Mouse (Mus musculus) limb, embryonic 13.5 days (tissue): Measurements from ENCODE around the gene Clip1. TPM values are rescaled to one million over a fixed set of nuclear protein-coding genes. Genes with fewer than 3 reads are reported as not detected.

Source experiments
- ATAC-seq: fragments of 200-750 bp; cut with Nextera tagmentation; 2 replicates; pipeline ENCODE4 v1.8.0; 2017; ENCODE audit warnings: low read depth, moderate number of reproducible peaks, moderate TSS enrichment; ENCODE audit not compliant: low FRiP score
- H3K27ac ChIP-seq: fragments of 300-500 bp; sonication (generic); 2 replicates; pipeline ENCODE4 v1.5.1; 2015; ENCODE audit warnings: inconsistent platforms, mild to moderate bottlenecking, moderate library complexity
- H3K27me3 ChIP-seq: fragments of 300-500 bp; sonication (generic); 2 replicates; pipeline ENCODE4 v1.6.1; 2015; ENCODE audit warnings: mild to moderate bottlenecking, inconsistent platforms
- H3K36me3 ChIP-seq: fragments of 300-500 bp; sonication (generic); 2 replicates; pipeline ENCODE4 v1.6.1; 2015; ENCODE audit warnings: inconsistent platforms, mild to moderate bottlenecking, moderate library complexity
- H3K4me1 ChIP-seq: fragments of 300-500 bp; sonication (generic); 2 replicates; pipeline ENCODE4 v1.6.1; 2015; ENCODE audit warnings: inconsistent platforms
- H3K4me2 ChIP-seq: fragments of 300-500 bp; sonication (generic); replicated peaks from 2 replicates; pipeline ENCODE4 v1.6.1; 2015; ENCODE audit warnings: inconsistent platforms, mild to moderate bottlenecking, moderate library complexity
- H3K4me3 ChIP-seq: fragments of 300-500 bp; sonication (generic); 2 replicates; pipeline ENCODE4 v1.5.1; 2015; ENCODE audit warnings: moderate library complexity, mild to moderate bottlenecking, inconsistent platforms
- H3K9ac ChIP-seq: fragments of 300-500 bp; sonication (generic); 2 replicates; pipeline ENCODE4 v1.6.1; 2015; ENCODE audit warnings: mild to moderate bottlenecking, inconsistent platforms
- H3K9me3 ChIP-seq: fragments of 300-500 bp; sonication (generic); 2 replicates; pipeline ENCODE4 v1.6.1; 2016; ENCODE audit warnings: inconsistent platforms
- WGBS: fragments of 180-500 bp; shearing (Covaris S2); methylation state at CpG from one replicate; pipeline ENCODE4 v1.1.7; 2015; 5-methylcytosine and 5-hydroxymethylcytosine counted together
- polyA plus RNA-seq: library from polyadenylated mRNA; unstranded; fragments of >200 nt; fragmentation: Nextera tagmentation; extraction: Ambion mirVana; gene quantifications from 2 replicates; pipeline ENCODE4 v1.2.1, GENCODE M21; 2015

Clip1 gene
- polyA plus RNA-seq, 1 experiment from 2014 or later: 49.0 TPM

DNA sequence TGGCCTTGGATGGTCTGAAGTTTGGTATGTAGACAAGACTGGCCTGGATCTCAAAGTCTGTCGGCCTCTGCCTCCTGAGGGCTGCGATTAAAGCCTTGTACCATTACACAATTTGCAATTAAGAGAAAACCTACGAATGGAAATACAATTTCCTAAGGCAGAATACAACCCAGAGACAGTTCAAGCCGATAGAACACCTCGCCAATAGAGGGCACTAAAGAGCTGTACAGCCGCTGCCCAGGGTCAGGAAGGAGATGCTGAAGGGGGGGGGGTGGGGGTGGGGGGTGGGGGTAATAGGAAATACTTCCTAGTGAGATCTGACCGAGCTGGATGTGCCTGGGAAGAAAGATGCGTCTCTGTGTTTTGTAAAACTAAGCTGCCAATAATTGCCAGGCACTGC, 57.8 kb downstream of the Clip1 start:
- ATAC-seq: no peak
- Histone ChIP-seq H3K4me1 (no peaks in the 10 kb centered on the region), H3K27ac (no peak overlapping the region), H3K27me3 (no peaks in the 10 kb centered on the region), H3K4me2 (no peak overlapping the region), H3K9ac (no peak overlapping the region), H3K9me3 (no peaks in the 10 kb centered on the region), H3K4me3 (no peak overlapping the region), H3K36me3 (peaks cover 67% of the 10 kb centered on the region)
- 17% methylated on average over 8 of the region's 8 CpGs for WGBS

DNA sequence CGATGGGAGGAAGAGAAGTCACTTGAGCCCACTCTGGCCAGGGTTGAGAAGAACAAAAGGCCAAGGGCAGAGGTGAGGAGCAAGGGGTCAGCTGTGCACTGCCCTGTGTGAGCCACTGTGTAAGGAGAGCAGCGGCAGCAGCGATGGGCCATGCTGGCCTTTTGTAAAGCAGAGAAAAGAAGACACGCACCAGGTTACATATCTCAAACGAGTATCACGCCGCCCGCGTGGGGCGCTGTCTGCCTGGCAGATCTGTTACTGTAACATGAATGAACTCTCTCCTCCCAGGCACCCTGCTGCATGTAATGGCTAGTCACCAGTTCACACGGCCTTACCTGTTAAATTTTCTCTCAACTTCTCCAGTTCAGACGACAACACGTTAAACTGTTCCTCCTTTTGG, 62.0 kb downstream of the Clip1 start:
- 87% methylated on average over 13 of the region's 13 CpGs for WGBS
- H3K4me1 ChIP-seq: no peaks in the 10 kb centered on the region
- peaks cover 50% of the 10 kb centered on the region for H3K36me3 ChIP-seq
- H3K4me2 ChIP-seq: no peak overlapping the region
- H3K9ac ChIP-seq: no peak overlapping the region
- no peak overlapping the region for H3K27ac ChIP-seq
- H3K9me3 ChIP-seq: no peaks in the 10 kb centered on the region
- no peaks in the 10 kb centered on the region for H3K27me3 ChIP-seq
- no peak for ATAC-seq
- H3K4me3 ChIP-seq: no peak overlapping the region

DNA sequence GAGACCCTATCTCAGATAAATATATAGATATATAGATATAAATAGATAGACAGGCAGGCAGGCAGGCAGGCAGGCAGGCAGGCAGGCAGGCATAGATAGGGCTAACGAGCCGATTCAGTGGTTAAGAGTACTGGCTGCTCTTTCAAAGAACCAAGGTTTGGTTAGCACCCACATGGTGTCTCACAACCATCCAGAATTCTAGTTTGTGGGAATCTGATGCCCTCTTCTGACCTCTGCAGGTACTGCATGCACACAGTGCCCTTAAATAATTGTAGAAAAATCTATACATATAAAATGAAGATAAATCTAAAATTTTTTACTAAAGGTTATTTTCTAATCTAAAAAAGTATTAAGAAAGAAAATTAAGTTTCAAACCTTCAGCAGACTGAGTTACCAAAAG, 65.9 kb downstream of the Clip1 start:
- WGBS: 70% methylated on average over 2 of the region's 2 CpGs
- Histone ChIP-seq H3K9ac (no peak overlapping the region), H3K4me1 (no peaks in the 10 kb centered on the region), H3K9me3 (no peaks in the 10 kb centered on the region), H3K27ac (no peak overlapping the region), H3K4me2 (no peak overlapping the region), H3K4me3 (no peak overlapping the region), H3K27me3 (no peaks in the 10 kb centered on the region), H3K36me3 (peaks cover 73% of the 10 kb centered on the region)
- ATAC-seq: no peak

DNA sequence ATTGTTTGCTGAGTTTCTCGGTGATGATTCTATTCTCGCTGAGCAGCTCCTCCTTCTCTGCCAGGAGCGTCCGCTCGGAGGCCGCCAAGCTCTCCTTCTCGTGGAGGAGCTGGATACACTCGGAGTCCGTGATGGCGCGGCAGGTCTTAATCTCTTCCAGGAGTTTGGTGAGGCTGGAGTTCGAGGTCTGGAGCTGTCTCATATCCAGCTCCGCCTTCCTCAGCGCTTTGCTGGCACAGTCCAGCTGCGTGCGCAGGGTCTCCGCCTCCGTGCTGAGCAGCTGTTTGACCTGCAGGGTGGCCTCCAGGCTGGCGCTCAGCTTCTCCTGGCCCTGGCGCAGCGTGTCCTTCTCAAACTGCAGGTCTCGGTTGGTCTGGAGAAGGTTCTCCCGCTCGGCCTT, 70.2 kb downstream of the Clip1 start:
- Histone ChIP-seq H3K27me3 (no peaks in the 10 kb centered on the region), H3K4me1 (no peaks in the 10 kb centered on the region), H3K9me3 (no peaks in the 10 kb centered on the region), H3K36me3 (peaks cover 80% of the 10 kb centered on the region), H3K9ac (no peak overlapping the region), H3K4me2 (no peak overlapping the region), H3K27ac (no peak overlapping the region), H3K4me3 (no peak overlapping the region)
- no peak for ATAC-seq
- WGBS: 93% methylated on average over 24 of the region's 24 CpGs

DNA sequence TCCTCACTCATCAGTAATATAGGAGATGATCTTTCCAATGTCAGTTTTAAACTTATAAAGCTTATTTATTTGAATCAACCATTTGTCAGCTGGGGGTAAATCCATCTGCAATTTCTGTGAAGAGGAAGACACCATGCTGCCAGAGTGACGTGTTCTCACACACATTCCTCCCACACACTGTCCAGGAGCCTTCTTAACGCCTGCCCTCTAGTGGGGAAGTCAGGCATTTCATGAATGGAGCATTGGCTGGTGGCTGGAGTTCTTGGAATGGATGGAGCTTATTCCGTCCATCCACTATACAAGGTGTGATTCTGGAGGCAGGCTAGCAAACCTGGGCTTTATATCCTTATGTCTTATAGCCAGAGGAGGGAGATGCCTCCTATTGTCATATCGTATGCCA, 74.6 kb downstream of the Clip1 start:
- no peaks in the 10 kb centered on the region for H3K27me3 ChIP-seq
- no peak overlapping the region for H3K9ac ChIP-seq
- no peaks in the 10 kb centered on the region for H3K4me1 ChIP-seq
- WGBS: 30% methylated on average over 4 of the region's 4 CpGs
- H3K4me3 ChIP-seq: no peak overlapping the region
- peaks cover 90% of the 10 kb centered on the region for H3K36me3 ChIP-seq
- H3K9me3 ChIP-seq: no peaks in the 10 kb centered on the region
- H3K4me2 ChIP-seq: no peak overlapping the region
- no peak for ATAC-seq
- H3K27ac ChIP-seq: no peak overlapping the region

DNA sequence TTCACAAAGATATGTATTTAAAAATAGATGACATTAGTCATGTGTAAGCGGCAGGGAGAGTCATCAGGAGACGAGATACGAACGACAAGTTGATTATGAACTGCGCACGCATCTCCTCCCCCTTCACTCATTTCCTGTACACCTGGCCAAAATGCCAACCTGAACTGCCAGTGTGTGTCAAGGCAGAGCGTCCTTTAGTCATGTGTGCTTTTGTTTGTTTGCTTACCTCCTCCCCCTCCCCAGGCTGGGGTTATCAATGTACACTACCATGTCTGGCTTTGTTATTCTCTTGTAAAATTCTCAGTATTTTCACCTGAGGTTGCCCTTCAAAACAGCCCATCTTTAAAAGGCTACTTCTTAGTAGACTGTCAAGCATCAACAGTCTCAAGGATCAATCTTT, 75.0 kb downstream of the Clip1 start:
- Histone ChIP-seq H3K27ac (no peak overlapping the region), H3K9me3 (no peaks in the 10 kb centered on the region), H3K27me3 (no peaks in the 10 kb centered on the region), H3K9ac (no peak overlapping the region), H3K4me3 (no peak overlapping the region), H3K36me3 (peaks cover 90% of the 10 kb centered on the region), H3K4me2 (no peak overlapping the region), H3K4me1 (no peaks in the 10 kb centered on the region)
- 94% methylated on average over 7 of the region's 7 CpGs for WGBS
- no peak for ATAC-seq

DNA sequence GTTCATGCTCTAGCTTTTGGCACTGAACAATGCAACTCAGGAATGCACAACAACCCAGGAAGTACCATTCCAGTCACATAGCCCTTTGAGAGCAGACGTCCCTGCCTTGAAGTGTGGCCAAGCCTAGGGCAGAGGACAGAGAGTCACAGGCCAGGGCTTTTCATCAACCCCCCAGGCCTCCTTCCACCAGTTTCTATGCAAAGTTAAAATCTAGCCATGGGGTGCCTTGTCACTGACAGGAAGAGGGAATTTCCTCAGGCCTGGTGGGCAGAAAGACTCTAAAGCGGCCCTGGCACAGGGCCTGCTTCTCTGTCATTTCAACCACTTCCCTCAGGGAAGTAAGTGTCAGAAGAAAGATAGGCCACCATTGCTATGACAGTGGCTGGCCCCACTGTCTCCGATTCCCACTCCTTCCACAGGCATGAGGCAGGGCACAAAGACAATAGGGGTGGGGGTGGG, 77.2 kb downstream of the Clip1 start:
- ATAC-seq: no peak
- 78% methylated on average over 3 of the region's 3 CpGs for WGBS
- H3K27me3 ChIP-seq: no peaks in the 10 kb centered on the region
- no peak overlapping the region for H3K4me2 ChIP-seq
- H3K4me3 ChIP-seq: no peak overlapping the region
- no peaks in the 10 kb centered on the region for H3K4me1 ChIP-seq
- H3K36me3 ChIP-seq: peaks cover 86% of the 10 kb centered on the region
- no peaks in the 10 kb centered on the region for H3K9me3 ChIP-seq
- no peak overlapping the region for H3K9ac ChIP-seq
- no peak overlapping the region for H3K27ac ChIP-seq

DNA sequence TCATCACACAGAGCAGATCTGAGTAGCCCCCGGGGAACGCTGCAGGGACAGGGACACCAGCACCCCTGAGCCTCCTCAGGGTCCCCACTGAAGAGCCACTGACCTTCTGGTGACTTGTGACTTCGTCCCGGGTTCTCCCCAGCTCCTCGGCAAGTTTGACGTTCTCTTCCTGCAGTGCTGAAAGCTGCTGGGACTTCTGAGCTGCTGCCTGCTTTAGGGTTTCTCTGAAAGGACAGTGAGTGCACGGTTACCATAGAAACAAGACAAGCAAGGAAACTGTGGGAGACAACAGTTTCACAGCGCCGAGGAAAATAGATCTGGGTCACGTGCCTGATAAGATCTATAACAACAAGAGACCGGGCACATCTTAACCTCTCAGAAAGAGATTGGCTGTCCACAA, 80.9 kb downstream of the Clip1 start:
- WGBS: 68% methylated on average over 11 of the region's 11 CpGs
- Histone ChIP-seq H3K9ac (no peak overlapping the region), H3K36me3 (peaks cover 85% of the 10 kb centered on the region), H3K9me3 (no peaks in the 10 kb centered on the region), H3K4me2 (no peak overlapping the region), H3K4me1 (no peaks in the 10 kb centered on the region), H3K27ac (no peak overlapping the region), H3K4me3 (no peak overlapping the region), H3K27me3 (no peaks in the 10 kb centered on the region)
- ATAC-seq: no peak

DNA sequence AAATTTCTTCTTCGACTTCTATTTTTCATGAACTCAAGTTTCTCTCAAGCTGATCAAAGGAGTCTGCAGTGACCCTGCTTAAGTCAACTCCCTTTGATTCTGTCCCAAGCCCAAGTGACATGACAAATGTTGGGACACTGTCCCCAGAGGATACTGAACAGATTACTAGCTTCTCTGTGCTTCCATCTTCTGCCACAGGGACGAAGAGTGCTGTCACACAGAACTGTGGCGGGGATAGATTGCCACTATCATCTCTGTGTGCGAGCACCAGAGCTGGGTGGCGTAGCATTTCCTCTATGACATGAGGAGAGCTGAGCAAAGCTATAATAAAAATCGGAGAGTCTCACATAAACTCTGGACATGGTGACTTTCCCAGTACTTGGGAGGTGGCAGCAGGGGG, 82.2 kb downstream of the Clip1 start:
- peaks cover 81% of the 10 kb centered on the region for H3K36me3 ChIP-seq

DNA sequence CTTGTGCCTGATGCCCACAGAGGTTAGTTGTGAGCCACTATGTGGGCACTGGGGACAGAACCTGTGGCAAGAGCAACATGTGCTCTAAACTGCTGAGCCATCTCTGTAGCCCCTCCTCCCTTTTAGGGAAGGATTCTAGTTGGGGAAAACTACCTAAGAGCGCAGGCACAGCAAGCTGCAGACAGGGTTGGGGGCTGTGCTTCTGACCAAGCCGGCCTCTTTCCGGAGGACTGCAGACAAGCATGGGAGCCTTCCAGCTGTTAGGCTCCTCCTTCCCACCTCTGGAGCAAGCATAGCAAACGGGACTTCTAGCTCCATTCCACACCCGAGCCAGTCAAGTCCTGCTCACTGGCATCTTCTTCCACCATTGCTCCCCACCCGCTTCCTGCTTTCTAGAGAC, 85.1 kb downstream of the Clip1 start:
- Histone ChIP-seq H3K9ac (0 out of 2 replicates have a peak overlapping the region, but pooled peaks have one; percentile 13), H3K36me3 (peaks cover 64% of the 10 kb centered on the region), H3K4me2 (no peak overlapping the region), H3K9me3 (no peaks in the 10 kb centered on the region), H3K4me3 (no peak overlapping the region), H3K27ac (no peak overlapping the region), H3K4me1 (no peaks in the 10 kb centered on the region), H3K27me3 (no peaks in the 10 kb centered on the region)
- WGBS: 47% methylated on average over 6 of the region's 6 CpGs
- ATAC-seq: no peak

More for the DNA sequence above, 82.2 kb downstream of the Clip1 start:
- Histone ChIP-seq H3K4me1 (no peaks in the 10 kb centered on the region), H3K27me3 (no peaks in the 10 kb centered on the region), H3K4me2 (no peak overlapping the region), H3K4me3 (no peak overlapping the region), H3K9me3 (no peaks in the 10 kb centered on the region), H3K27ac (no peak overlapping the region), H3K9ac (no peak overlapping the region)
- 86% methylated on average over 6 of the region's 6 CpGs for WGBS
- no peak for ATAC-seq

DNA sequence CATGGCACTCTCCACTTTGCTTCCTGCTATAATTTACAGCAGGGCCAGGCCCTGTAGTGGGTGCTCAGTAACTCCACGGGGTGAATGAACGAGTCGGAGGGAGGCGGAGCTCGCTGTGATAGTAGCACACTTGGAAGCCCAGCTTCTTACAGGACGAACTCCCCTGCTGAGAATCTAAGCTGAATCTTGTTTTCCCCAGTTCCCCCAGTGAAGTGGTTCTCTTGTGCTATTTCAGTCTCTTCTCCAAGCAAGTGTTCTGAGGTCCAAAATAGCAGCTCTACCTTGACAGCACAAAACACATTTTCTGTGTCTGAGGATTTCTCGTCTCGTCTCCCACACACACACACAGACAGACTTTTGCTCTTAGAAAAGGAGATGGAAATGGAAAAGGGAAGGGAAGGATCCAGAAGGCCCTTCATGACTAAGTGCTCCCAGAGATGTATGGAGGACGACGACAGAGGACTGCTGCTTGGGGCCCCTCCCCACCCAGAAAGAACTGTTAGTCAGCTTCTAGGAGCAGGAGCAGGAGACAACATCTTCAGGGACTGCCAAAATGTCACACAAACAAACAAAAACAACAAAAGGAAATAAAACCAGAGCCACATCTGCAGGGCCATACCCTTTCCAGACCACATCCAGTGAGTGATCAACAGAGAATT, 90.7 kb downstream of the Clip1 start:
- no peak overlapping the region for H3K27ac ChIP-seq
- no peak overlapping the region for H3K4me3 ChIP-seq
- no peak overlapping the region for H3K9ac ChIP-seq
- no peaks in the 10 kb centered on the region for H3K9me3 ChIP-seq
- no peak overlapping the region for H3K4me2 ChIP-seq
- peaks cover 69% of the 10 kb centered on the region for H3K36me3 ChIP-seq
- no peaks in the 10 kb centered on the region for H3K4me1 ChIP-seq
- 76% methylated on average over 10 of the region's 10 CpGs for WGBS
- H3K27me3 ChIP-seq: no peaks in the 10 kb centered on the region
- ATAC-seq: no peak

DNA sequence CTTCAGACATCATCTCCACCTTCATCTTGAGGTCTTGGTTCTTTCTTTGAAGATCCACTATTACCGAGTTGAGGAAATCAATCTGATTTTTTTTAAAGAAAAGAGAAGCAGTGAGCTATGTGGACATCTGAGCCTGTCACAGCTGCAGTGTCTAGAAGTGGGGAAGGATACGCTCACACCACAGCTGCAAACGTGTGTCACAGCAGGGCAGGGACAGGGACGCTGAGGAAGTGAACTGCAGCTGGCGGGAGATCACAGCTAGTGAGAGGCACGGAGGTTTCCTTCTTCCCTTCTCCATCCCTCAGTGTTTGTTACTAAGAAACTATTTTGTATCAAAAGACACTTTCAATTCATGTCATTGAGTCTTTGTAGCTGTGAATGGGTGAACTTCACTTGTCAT, 104.4 kb downstream of the Clip1 start:
- 81% methylated on average over 6 of the region's 6 CpGs for WGBS
- Histone ChIP-seq H3K27me3 (no peaks in the 10 kb centered on the region), H3K4me1 (no peaks in the 10 kb centered on the region), H3K36me3 (peaks cover 57% of the 10 kb centered on the region), H3K27ac (no peak overlapping the region), H3K4me2 (no peak overlapping the region), H3K9ac (no peak overlapping the region), H3K9me3 (no peaks in the 10 kb centered on the region), H3K4me3 (no peak overlapping the region)
- no peak for ATAC-seq

DNA sequence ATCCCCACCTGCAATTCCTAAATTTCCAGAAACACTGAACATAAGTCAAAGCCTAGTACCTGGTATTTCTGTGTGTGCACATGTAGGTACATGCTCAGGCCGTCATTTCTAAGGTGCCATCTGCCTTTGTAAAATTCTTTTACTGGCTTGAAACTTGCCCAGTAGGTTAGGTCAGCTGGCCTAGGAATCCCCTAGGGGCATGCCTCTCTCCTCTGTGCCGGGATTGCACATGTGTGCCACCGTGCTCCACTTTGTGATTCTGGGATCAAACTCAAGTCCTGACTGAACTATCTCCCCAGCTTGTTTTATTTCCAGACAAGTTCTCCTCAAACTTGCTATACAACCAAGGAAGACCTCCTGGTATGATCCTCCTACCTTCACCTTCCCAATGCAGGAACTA, 107.7 kb downstream of the Clip1 start:
- H3K9me3 ChIP-seq: no peaks in the 10 kb centered on the region
- H3K4me1 ChIP-seq: peaks cover 8% of the 10 kb centered on the region
- ATAC-seq: no peak
- no peaks in the 10 kb centered on the region for H3K27me3 ChIP-seq
- peaks cover 38% of the 10 kb centered on the region for H3K36me3 ChIP-seq
- H3K9ac ChIP-seq: no peak overlapping the region
- WGBS: 75% methylated on average over 3 of the region's 3 CpGs
- no peak overlapping the region for H3K4me2 ChIP-seq
- H3K4me3 ChIP-seq: no peak overlapping the region
- H3K27ac ChIP-seq: no peak overlapping the region
